Mouse (Mus musculus) adrenal gland, adult 10 weeks (tissue): Measurements from ENCODE around the gene Psmb8. TPM values are rescaled to one million over a fixed set of nuclear protein-coding genes. Genes with fewer than 3 reads are reported as not detected.

Experiments used
- polyA plus RNA-seq: library from polyadenylated mRNA; stranded (reverse); fragments of 350-450 nt; fragmentation: Illumina TruSeq; extraction: RNeasy Lipid Tissue Mini Kit (QIAGEN cat#74804); gene quantifications from one replicate; pipeline ENCODE4 v1.2.3, GENCODE M21; 2014; ENCODE audit warnings: low read depth, low replicate concordance

Psmb8 gene
- 1.2 TPM for polyA plus RNA-seq

GRCm38 (mm10) chr17:34196941-34197894, at the start of gene Psmb8:
Gene Psmb8, plus strand, starts transcription at chr17:34197721.

GRCm38 (mm10) chr17:34152923-34153322, 44.6 kb upstream of the Psmb8 start, which contains the start of gene H2-DMb1:
Gene H2-DMb1, plus strand, starts transcription at chr17:34153072.

DNA sequence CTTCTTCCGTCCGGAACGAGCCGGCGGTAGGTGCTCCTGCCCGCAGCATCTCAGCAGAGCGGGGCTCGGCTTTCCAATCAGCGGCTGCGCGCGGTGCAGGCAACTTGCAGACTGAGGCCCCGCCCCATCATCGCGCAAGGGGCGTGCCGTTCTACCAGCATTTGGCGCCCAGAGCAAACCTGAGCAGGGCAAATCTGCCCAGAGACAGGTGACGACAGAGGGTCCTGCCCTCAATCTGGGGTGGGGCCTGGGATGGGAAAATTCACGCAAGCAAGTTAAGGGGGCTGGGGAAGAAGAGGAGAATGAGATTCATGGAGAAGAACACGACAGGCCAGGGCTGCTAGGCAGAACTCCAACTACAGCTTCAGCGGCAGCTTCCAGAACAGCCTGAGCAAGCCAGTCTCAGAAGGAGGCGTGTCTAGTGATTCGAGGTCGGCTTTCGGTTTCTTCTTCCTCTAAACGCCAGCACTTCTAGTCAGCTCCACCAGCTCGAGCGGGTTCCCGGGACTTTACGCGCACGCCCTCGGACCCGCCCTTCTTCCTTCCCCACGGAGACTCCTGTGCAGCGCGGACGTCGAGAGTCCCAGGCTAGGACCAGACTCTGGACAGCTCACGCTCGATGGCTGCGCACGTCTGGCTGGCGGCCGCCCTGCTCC, 10.1 kb upstream of the Psmb8 start, which contains the start of the genes Tap1 and Psmb9:
TSS of gene Tap1 (plus strand) at position 293 of the 656 bp plus-strand sequence.
TSS of gene Psmb9 (minus strand) at position 504 of the 656 bp plus-strand sequence.

GRCm38 (mm10) chr17:34203444-34203843, 5.9 kb downstream of the Psmb8 start, which contains the start of gene Tap2:
Gene Tap2, plus strand, starts transcription at chr17:34203527.

GRCm38 (mm10) chr17:34238706-34239105, 41.2 kb downstream of the Psmb8 start, which contains the start of gene H2-Ob:
Gene H2-Ob, plus strand, starts transcription at chr17:34238903.

Other genes with a start within 250 kb of the Psmb8 start
- gene B3galt4, start 246.2 kb upstream of the Psmb8 start, polyA plus RNA-seq: 0.35 TPM
- 6.1 TPM for gene Vps52, start 241.9 kb upstream of the Psmb8 start, polyA plus RNA-seq
- gene Rps18, start 241.7 kb upstream of the Psmb8 start, polyA plus RNA-seq: 17.8 TPM
- 201 TPM for gene H2-K1, start 197.4 kb upstream of the Psmb8 start, polyA plus RNA-seq
- gene Ring1, start 173.0 kb upstream of the Psmb8 start, polyA plus RNA-seq: 1.9 TPM
- gene H2-Ke6, start 169.7 kb upstream of the Psmb8 start, polyA plus RNA-seq: 6.8 TPM
- gene Slc39a7, start 166.0 kb upstream of the Psmb8 start, polyA plus RNA-seq: 0.82 TPM
- 0.99 TPM for gene Rxrb, start 165.9 kb upstream of the Psmb8 start, polyA plus RNA-seq
- gene Col11a2, start 158.3 kb upstream of the Psmb8 start, polyA plus RNA-seq: not detected
- gene H2-Oa, start 105.4 kb upstream of the Psmb8 start, polyA plus RNA-seq: not detected
- gene H2-DMa, start 78.2 kb upstream of the Psmb8 start, polyA plus RNA-seq: not detected
- 272 TPM for gene Brd2, start 75.1 kb upstream of the Psmb8 start, polyA plus RNA-seq
- gene H2-DMb2, start 54.4 kb upstream of the Psmb8 start, polyA plus RNA-seq: not detected
- 2.0 TPM for gene H2-DMb1, start 44.6 kb upstream of the Psmb8 start, polyA plus RNA-seq
- 2.2 TPM for gene Tap1, start 10.2 kb upstream of the Psmb8 start, polyA plus RNA-seq
- gene Psmb9, start 10.0 kb upstream of the Psmb8 start, polyA plus RNA-seq: 2.9 TPM
- 0.64 TPM for gene Tap2, start 5.8 kb downstream of the Psmb8 start, polyA plus RNA-seq
- gene H2-Ob, start 41.2 kb downstream of the Psmb8 start, polyA plus RNA-seq: 1.1 TPM
- 26.2 TPM for gene H2-Ab1, start 60.0 kb downstream of the Psmb8 start, polyA plus RNA-seq
- 42.5 TPM for gene H2-Aa, start 90.1 kb downstream of the Psmb8 start, polyA plus RNA-seq
- 2.9 TPM for gene H2-Eb1, start 108.1 kb downstream of the Psmb8 start, polyA plus RNA-seq
- not detected for gene H2-Eb2, start 127.9 kb downstream of the Psmb8 start, polyA plus RNA-seq
- gene Btnl2, start 157.1 kb downstream of the Psmb8 start, polyA plus RNA-seq: not detected
- not detected for gene Btnl1, start 179.4 kb downstream of the Psmb8 start, polyA plus RNA-seq
- gene BC051142, start 201.1 kb downstream of the Psmb8 start, polyA plus RNA-seq: 3.4 TPM